Mouse (Mus musculus) liver, embryonic 12.5 days (tissue): ENCODE results near the gene A630095N17Rik. TPM values are rescaled to one million over a fixed set of nuclear protein-coding genes. Genes with fewer than 3 reads are reported as not detected.

Source experiments
- ATAC-seq: fragments of 200-750 bp; cut with Nextera tagmentation; 2 replicates; pipeline ENCODE4 v1.8.0; 2017; ENCODE audit warnings: moderate number of reproducible peaks, mild to moderate bottlenecking, moderate library complexity
- H3K27ac ChIP-seq: fragments of 300-500 bp; sonication (generic); 2 replicates; pipeline ENCODE4 v1.5.1; 2016; ENCODE audit warnings: mild to moderate bottlenecking
- H3K27me3 ChIP-seq: fragments of 300-500 bp; sonication (generic); replicated peaks from 2 replicates; pipeline ENCODE4 v1.6.1; 2016; ENCODE audit warnings: mild to moderate bottlenecking, moderate library complexity
- H3K36me3 ChIP-seq: fragments of 300-500 bp; sonication (generic); 2 replicates; pipeline ENCODE4 v1.6.1; 2016; ENCODE audit warnings: mild to moderate bottlenecking, moderate library complexity
- H3K4me1 ChIP-seq: fragments of 300-500 bp; sonication (generic); 2 replicates; pipeline ENCODE4 v1.6.1; 2016
- H3K4me2 ChIP-seq: fragments of 300-500 bp; sonication (generic); 2 replicates; pipeline ENCODE4 v1.6.1; 2016; ENCODE audit warnings: mild to moderate bottlenecking, moderate library complexity
- H3K4me3 ChIP-seq: fragments of 300-500 bp; sonication (generic); 2 replicates; pipeline ENCODE4 v1.5.1; 2016; ENCODE audit warnings: mild to moderate bottlenecking, moderate library complexity
- H3K9ac ChIP-seq: fragments of 300-500 bp; sonication (generic); 2 replicates; pipeline ENCODE4 v1.6.1; 2016; ENCODE audit warnings: mild to moderate bottlenecking, moderate library complexity
- H3K9me3 ChIP-seq: fragments of 300-500 bp; sonication (generic); replicated peaks from 2 replicates; pipeline ENCODE4 v1.6.1; 2016; ENCODE audit warnings: mild to moderate bottlenecking, moderate library complexity
- WGBS: fragments of 180-500 bp; shearing (Covaris S2); methylation state at CpG from one replicate; pipeline ENCODE4 v1.1.7; 2016; ENCODE audit not compliant: insufficient replicate concordance; 5-methylcytosine and 5-hydroxymethylcytosine counted together
- polyA plus RNA-seq: library from polyadenylated mRNA; unstranded; fragments of >200 nt; fragmentation: Nextera tagmentation; extraction: Ambion mirVana; gene quantifications from 2 replicates; pipeline ENCODE4 v1.2.1, GENCODE M21; 2016

The A630095N17Rik gene
- polyA plus RNA-seq, 1 experiment from 2014 or later: not detected

DNA sequence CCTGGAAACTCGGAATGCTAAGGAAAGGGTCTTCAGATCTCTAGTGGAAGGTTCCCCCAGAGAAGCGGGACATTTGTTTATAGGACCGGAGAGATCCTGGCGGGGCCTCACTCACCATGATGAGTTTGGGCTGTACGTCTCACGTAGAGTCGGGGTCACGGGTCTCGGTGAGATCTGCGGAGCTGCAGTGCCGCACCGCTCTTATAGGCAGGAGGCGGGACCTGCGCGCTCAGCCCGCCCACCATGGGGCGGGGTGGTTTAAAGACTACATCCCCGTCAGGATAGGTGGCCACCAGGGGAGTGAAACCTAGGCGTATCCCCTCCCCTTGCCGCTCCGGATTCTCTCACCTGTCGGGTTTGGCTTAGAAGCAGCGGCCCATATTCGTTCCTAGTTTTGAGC lies 12.8 kb downstream of the A630095N17Rik start:
- Histone ChIP-seq H3K4me2 (peak overlapping the region; percentile 95), H3K9ac (peak overlapping the region; percentile 93), H3K4me1 (peaks cover 56% of the 10 kb centered on the region), H3K9me3 (no peaks in the 10 kb centered on the region), H3K4me3 (peak overlapping the region; percentile 89), H3K27me3 (peaks cover 24% of the 10 kb centered on the region), H3K27ac (peak overlapping the region; percentile 95), H3K36me3 (peaks cover 35% of the 10 kb centered on the region)
- ATAC-seq: peak; percentile 87
- WGBS: under 1% methylated on average over 24 of the region's 24 CpGs

DNA sequence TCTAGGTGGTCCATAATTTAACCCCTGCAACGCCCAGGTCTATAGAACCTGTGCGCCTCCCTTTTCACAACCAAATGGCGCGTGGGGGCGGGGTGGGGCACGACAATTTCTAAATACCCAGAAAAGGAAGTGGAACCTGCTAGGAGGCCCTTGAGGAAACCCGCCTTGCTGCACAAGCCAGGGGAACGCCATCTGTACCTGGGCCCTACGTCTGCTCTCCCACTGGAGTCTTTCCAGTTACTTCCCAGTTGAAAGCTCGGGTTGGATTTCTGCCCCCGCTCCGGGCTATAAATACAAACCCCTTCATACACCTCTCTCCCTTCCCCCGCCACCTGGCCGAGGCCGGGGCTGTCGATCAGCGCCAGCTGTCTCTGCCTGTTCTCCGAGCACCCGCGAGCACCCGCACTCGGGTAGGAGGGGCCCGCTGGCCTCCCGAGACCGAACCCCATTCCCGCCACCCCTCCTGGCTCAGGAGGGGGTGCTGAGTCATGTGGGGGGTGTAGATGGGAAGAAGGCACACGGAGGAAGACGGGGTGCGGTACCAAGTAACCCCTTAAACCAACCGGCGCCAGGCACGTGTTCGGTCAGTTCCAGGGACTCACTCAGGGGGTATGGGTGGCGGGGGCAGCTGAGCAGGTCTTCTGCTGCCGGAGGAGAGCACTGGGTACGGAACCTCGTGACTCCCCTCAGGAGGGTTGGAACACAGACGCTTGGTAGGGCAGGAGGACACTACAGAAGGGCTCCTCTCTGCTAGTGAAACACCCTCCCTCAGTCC lies 13.5 kb downstream of the A630095N17Rik start:
- Histone ChIP-seq H3K36me3 (peaks cover 41% of the 10 kb centered on the region), H3K27ac (peak overlapping the region; percentile 95), H3K9ac (peak overlapping the region; percentile 93), H3K9me3 (no peaks in the 10 kb centered on the region), H3K27me3 (peaks cover 24% of the 10 kb centered on the region), H3K4me1 (peaks cover 62% of the 10 kb centered on the region), H3K4me3 (peak overlapping the region; percentile 89), H3K4me2 (peak overlapping the region; percentile 95)
- ATAC-seq: peak; percentile 62
- WGBS: 4% methylated on average over 38 of the region's 38 CpGs

DNA sequence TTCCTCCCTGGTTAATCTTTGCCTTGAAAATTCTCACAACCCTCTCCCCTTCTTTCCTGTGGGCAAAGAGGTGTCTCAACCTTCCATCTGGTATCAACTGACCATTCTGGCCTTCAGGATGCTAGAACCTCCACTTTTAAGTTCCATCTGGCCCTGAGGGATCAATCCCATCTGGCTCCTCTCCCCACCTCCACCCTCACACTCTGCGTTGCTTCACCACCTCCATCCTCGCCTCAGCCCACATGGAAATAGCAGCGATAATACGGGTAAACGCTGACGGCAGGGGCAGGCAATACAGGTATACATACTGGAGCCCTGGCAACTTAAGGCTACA lies 14.0 kb downstream of the A630095N17Rik start:
- peaks cover 47% of the 10 kb centered on the region for H3K36me3 ChIP-seq
- no peak for ATAC-seq
- H3K27ac ChIP-seq: peak overlapping the region; percentile 95
- H3K4me3 ChIP-seq: peak overlapping the region; percentile 89
- 0% methylated on average over 6 of the region's 6 CpGs for WGBS
- H3K4me1 ChIP-seq: peaks cover 65% of the 10 kb centered on the region
- H3K4me2 ChIP-seq: peak overlapping the region; percentile 95
- H3K9me3 ChIP-seq: no peaks in the 10 kb centered on the region
- H3K27me3 ChIP-seq: peaks cover 24% of the 10 kb centered on the region
- H3K9ac ChIP-seq: peak overlapping the region; percentile 93

DNA sequence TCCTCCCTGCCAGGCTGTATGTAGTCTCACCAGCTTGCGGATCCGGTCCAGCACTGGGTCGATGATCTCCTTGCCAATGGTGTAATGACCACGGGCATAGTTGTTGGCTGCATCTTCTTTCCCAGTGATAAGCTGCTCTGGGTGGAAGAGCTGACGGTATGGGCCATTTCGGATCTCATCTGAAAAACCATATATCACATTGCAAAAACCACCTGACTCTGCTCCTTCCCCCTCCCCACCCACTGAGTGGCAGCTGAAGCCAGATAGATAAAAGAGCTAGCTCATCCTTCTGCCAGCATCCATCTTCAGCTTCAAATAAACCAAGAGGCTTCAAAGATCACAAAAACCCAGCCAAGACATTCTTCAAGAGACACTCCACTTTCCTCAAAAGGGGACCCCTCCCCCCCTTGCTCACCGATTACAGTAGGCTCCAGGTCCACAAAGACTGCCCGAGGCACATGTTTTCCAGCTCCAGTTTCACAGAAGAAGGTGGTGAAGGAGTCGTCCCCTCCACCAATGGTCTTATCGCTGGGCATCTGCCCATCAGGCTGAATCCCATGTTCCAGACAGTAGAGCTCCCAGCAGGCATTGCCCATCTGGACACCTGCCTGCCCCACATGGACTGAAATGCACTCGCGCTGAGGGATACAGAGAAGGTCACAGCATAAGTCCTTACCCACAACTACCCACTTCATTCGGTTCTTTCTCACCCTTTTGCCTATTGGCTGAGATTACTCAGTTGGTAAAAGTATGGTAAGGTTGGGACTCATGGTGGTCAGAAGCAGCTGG lies 14.9 kb downstream of the A630095N17Rik start:
- Histone ChIP-seq H3K9me3 (no peaks in the 10 kb centered on the region), H3K4me2 (peak overlapping the region; percentile 95), H3K9ac (peak overlapping the region; percentile 93), H3K4me3 (peak overlapping the region; percentile 89), H3K36me3 (peaks cover 56% of the 10 kb centered on the region), H3K27ac (peak overlapping the region; percentile 95), H3K27me3 (peaks cover 24% of the 10 kb centered on the region), H3K4me1 (peaks cover 69% of the 10 kb centered on the region)
- WGBS: 43% methylated on average over 13 of the region's 13 CpGs
- peak; percentile 65 for ATAC-seq

DNA sequence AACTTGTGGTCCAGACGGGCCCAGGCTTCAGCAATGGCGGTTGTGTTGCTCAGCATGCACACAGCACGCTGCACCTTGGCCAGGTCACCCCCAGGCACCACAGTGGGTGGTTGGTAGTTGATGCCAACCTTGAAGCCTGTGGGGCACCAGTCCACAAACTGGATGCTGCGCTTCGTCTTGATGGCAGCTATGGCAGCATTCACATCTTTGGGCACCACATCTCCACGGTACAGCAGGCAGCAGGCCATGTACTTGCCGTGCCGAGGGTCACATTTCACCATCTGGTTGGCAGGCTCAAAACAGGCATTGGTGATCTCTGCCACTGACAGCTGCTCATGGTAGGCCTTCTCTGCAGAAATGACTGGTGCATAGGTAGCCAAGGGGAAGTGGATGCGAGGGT lies 16.1 kb downstream of the A630095N17Rik start:
- Histone ChIP-seq H3K36me3 (peaks cover 60% of the 10 kb centered on the region), H3K27ac (peak overlapping the region; percentile 95), H3K9me3 (no peaks in the 10 kb centered on the region), H3K27me3 (peaks cover 14% of the 10 kb centered on the region), H3K4me1 (peaks cover 80% of the 10 kb centered on the region), H3K4me3 (peak overlapping the region; percentile 89), H3K9ac (peak overlapping the region; percentile 93), H3K4me2 (peak overlapping the region; percentile 95)
- ATAC-seq: no peak
- WGBS: 88% methylated on average over 9 of the region's 9 CpGs

DNA sequence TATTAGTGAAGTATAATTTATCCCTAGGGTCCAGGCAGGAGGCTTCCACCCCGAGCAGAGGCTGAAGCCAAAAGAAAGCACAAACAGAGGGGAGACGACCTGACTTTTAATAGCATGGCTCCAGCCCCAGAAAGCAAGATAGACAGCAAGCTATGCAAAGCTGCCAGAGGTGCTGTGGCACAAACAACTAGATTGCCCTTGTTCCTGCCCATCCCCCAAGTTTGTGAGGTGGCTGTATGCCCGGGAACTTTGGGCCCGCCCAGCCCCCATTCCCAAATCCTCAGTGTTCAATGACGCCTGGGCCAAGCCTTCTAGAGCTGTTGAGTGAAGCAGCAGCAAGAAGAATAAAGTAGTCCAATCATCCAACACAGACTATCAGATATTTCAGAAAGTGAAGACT lies 17.0 kb downstream of the A630095N17Rik start:
- peaks cover 5% of the 10 kb centered on the region for H3K27me3 ChIP-seq
- no peaks in the 10 kb centered on the region for H3K9me3 ChIP-seq
- ATAC-seq: no peak
- peak overlapping the region; percentile 89 for H3K4me3 ChIP-seq
- peak overlapping the region; percentile 93; the same call in 1 of the 2 replicates for H3K9ac ChIP-seq
- WGBS: 60% methylated on average over 5 of the region's 5 CpGs
- peaks cover 81% of the 10 kb centered on the region for H3K4me1 ChIP-seq
- peak overlapping the region; percentile 95 for H3K27ac ChIP-seq
- peak overlapping the region; percentile 95 for H3K4me2 ChIP-seq
- peaks cover 60% of the 10 kb centered on the region for H3K36me3 ChIP-seq

DNA sequence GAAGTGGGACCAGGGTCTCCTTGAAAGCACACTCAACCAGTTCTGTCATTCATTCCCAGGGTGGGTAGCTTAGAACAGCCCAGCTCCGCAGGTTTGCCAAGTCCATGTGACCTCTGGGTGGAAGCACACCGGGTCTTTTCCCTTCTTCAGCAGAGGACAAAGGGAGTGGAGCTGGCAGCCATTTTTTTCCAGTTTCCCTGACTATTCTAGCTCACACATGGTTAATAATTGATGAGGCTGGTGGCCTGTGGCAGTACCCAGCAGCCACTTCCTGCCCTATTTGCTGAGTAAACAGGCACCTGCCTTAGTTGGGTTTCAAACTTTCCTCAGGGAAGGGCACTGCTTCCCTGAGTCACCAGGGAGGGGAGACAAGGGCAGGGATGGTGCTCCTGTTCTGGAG lies 17.5 kb downstream of the A630095N17Rik start:
- H3K27ac ChIP-seq: peak overlapping the region; percentile 95
- peaks cover 60% of the 10 kb centered on the region for H3K36me3 ChIP-seq
- peak overlapping the region; percentile 6 for H3K4me3 ChIP-seq
- 75% methylated on average over 2 of the region's 2 CpGs for WGBS
- H3K9me3 ChIP-seq: no peaks in the 10 kb centered on the region
- peaks cover under 1% of the 10 kb centered on the region; the same call in 1 of the 2 replicates for H3K27me3 ChIP-seq
- ATAC-seq: no peak
- H3K4me2 ChIP-seq: peak overlapping the region; percentile 95
- peaks cover 81% of the 10 kb centered on the region for H3K4me1 ChIP-seq
- 0 out of 2 replicates have a peak overlapping the region, but pooled peaks have one; percentile 86 for H3K9ac ChIP-seq

DNA sequence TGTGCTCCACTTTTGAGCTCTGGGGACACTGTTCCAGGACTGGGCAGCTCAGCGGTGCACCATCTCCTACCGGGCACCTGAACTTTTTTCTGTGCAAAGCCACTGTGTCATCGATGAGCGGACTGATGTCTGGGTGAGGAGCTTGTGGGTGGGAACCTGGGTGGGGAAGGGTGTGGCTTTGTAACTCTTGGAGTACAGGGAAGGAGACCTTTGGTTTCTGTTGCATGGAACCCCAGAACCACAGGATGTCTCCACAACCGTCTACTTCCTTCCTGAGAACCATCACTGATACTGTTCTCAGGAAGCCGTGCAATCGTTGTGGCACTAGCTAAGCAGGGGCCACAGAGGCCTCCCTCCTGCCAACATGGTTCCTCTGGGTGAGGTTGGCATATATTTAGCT lies 18.8 kb downstream of the A630095N17Rik start:
- Histone ChIP-seq H3K36me3 (peaks cover 60% of the 10 kb centered on the region), H3K27ac (peak overlapping the region; percentile 95), H3K4me3 (peak overlapping the region; percentile 76), H3K27me3 (peaks cover 6% of the 10 kb centered on the region; the same call in 1 of the 2 replicates), H3K9ac (peak overlapping the region; percentile 86), H3K4me1 (peaks cover 92% of the 10 kb centered on the region), H3K9me3 (no peaks in the 10 kb centered on the region), H3K4me2 (peak overlapping the region; percentile 95)
- peak; percentile 9; the same call in 1 of the 2 replicates for ATAC-seq
- 18% methylated on average over 7 of the region's 7 CpGs for WGBS

DNA sequence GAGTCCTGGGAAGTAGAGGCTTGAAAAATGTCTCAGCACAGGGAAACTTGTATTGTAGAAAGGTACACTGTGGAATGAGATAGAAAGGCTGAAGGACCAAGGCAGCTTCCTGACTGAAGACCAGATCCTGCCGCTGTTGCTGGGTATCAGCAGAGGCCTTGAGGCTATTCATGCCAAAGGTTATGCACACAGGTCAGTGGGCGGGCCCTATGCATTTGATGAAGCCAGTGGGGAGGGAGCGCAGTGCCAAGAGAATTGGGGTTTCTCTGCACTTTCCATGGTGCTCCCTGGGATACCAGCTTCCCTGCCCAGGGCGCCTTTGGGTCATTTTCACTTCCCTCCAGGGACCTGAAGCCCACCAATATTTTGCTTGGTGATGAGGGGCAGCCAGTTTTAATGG lies 19.4 kb downstream of the A630095N17Rik start:
- Histone ChIP-seq H3K4me1 (peaks cover 89% of the 10 kb centered on the region), H3K9me3 (no peaks in the 10 kb centered on the region), H3K27ac (peak overlapping the region; percentile 95), H3K4me2 (peak overlapping the region; percentile 95), H3K4me3 (peak overlapping the region; percentile 76), H3K9ac (peak overlapping the region; percentile 86), H3K27me3 (peaks cover 6% of the 10 kb centered on the region; the same call in 1 of the 2 replicates), H3K36me3 (peaks cover 60% of the 10 kb centered on the region)
- ATAC-seq: no peak
- 62% methylated on average over 4 of the region's 4 CpGs for WGBS

DNA sequence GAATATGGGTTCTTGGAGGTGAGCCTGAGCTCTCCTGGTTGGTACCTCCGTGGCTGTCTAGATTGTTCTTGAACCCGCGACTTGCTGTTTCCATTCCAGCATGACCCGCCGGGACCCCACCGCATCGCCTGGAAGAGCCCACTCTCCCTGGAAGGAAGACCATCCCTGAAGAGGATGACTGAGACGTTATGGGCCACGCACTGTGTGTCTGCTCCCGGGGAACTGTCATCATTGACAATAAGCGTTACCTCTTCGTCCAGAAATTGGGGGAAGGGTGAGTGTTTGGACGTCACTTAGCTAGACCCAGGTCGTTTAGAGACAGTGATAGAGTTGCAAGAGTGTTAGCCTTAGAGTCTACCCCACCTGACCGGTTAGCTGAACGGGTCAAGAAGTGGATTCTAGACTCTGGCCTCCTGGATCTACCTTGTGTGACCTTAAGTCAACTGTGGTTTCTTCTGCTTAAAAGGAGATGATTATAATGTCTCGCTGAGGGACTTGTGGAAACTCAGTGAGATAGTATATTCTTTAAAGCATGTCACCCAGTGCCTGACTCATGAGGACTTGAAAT lies 20.7 kb downstream of the A630095N17Rik start:
- Histone ChIP-seq H3K4me2 (peak overlapping the region; percentile 95), H3K4me3 (peak overlapping the region; percentile 76), H3K4me1 (peaks cover 78% of the 10 kb centered on the region), H3K36me3 (peaks cover 46% of the 10 kb centered on the region), H3K27ac (peak overlapping the region; percentile 95), H3K9me3 (no peaks in the 10 kb centered on the region), H3K9ac (peak overlapping the region; percentile 86), H3K27me3 (peaks cover 6% of the 10 kb centered on the region; the same call in 1 of the 2 replicates)
- no peak for ATAC-seq
- WGBS: 6% methylated on average over 17 of the region's 17 CpGs

DNA sequence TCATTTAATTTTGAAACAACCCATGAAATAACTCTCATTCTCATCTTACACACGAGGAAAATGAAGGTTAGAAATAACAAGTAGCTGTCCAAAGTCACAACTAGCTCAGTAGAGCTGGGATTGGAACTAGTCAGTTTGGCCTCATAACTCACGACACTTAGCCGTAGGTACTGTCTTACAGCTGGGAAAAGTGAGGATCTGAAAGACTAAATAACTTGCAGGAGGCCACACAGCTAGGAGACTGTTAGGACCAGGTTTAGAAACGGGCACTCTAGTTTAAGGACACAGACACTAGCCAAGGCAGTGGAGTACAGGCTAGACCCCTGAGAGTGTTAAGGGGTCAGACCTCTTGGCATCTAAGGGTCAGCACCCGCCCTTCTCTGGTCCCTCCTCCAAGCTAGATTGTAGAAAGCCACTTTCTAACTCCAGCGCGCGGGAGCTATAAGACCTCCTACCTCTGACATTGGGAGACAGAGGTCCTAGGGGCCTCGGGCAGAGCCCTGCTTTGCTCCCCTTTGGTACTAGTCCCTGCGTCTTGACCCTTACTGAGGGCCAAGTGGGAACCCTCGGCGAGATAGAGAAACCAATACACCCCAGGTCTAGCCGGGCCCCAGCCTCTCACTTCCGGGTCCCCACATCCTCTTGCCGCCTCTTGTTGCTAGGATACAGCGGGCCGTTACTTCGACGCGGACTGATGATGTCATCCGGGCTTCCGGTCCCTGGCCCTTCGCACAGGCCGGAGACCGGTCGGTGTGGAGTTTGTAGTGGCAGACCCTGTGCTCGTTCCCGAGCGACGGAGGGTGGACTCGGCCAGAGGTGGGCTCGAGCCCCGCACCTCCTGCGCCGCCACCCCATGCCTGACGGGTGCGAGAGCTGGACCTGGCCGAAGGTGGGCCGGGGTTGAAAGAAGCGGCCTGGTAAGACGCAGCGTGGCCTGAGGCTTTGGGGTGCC lies 21.5 kb downstream of the A630095N17Rik start, which contains the start of the genes Glb1l and Stk16:
TSS of gene Glb1l (minus strand) at position 678 of the 952 bp plus-strand sequence.
TSS of gene Stk16 (plus strand) at position 703 of the 952 bp plus-strand sequence.
- WGBS: 4% methylated on average over 42 of the region's 42 CpGs
- Histone ChIP-seq H3K4me3 (peak within 1 kb of the TSS; percentile 76), H3K9me3 (no peaks in the 10 kb centered on the region), H3K4me1 (peaks cover 70% of the 10 kb centered on the region), H3K9ac (peak within 1 kb of the TSS; percentile 86), H3K27me3 (peaks cover 6% of the 10 kb centered on the region; the same call in 1 of the 2 replicates), H3K4me2 (peak within 1 kb of the TSS; percentile 95), H3K27ac (peak within 1 kb of the TSS; percentile 95), H3K36me3 (peaks cover 38% of the 10 kb centered on the region)
- ATAC-seq: peak; percentile 88
